Mouse (Mus musculus) intestine, embryonic 15.5 days (tissue): ENCODE data around the gene Pitpnm1. TPM values are rescaled to one million over a fixed set of nuclear protein-coding genes. Genes with fewer than 3 reads are reported as not detected.
"Not testable (repeated sequence)": the region's sequence is repeated elsewhere in the genome, so short reads cannot be mapped to it uniquely, and the experiment has no call there.

Experiments used
- ATAC-seq: fragments of 200-750 bp; cut with Nextera tagmentation; 2 replicates; pipeline ENCODE4 v1.8.0; 2017; ENCODE audit warnings: moderate TSS enrichment, moderate library complexity
- H3K27ac ChIP-seq: fragments of 300-500 bp; sonication (generic); 2 replicates; pipeline ENCODE4 v1.5.1; 2015; ENCODE audit warnings: mild to moderate bottlenecking, inconsistent platforms
- H3K27me3 ChIP-seq: fragments of 300-500 bp; sonication (generic); replicated peaks from 2 replicates; pipeline ENCODE4 v1.6.1; 2015; ENCODE audit warnings: inconsistent platforms
- H3K36me3 ChIP-seq: fragments of 300-500 bp; sonication (generic); 2 replicates; pipeline ENCODE4 v1.6.1; 2015; ENCODE audit warnings: inconsistent platforms
- H3K4me1 ChIP-seq: fragments of 300-500 bp; sonication (generic); replicated peaks from 2 replicates; pipeline ENCODE4 v1.6.1; 2015; ENCODE audit warnings: inconsistent platforms
- H3K4me2 ChIP-seq: fragments of 300-500 bp; sonication (generic); replicated peaks from 2 replicates; pipeline ENCODE4 v1.6.1; 2015; ENCODE audit warnings: mild to moderate bottlenecking, inconsistent platforms
- H3K4me3 ChIP-seq: fragments of 300-500 bp; sonication (generic); replicated peaks from 2 replicates; pipeline ENCODE4 v1.5.1; 2015; ENCODE audit warnings: inconsistent platforms
- H3K9ac ChIP-seq: fragments of 300-500 bp; sonication (generic); 2 replicates; pipeline ENCODE4 v1.6.1; 2015; ENCODE audit warnings: inconsistent platforms
- H3K9me3 ChIP-seq: fragments of 300-500 bp; sonication (generic); 2 replicates; pipeline ENCODE4 v1.6.1; 2016; ENCODE audit warnings: inconsistent platforms
- WGBS: fragments of 180-500 bp; shearing (Covaris S2); methylation state at CpG from one replicate; pipeline ENCODE4 v1.1.7; 2015; 5-methylcytosine and 5-hydroxymethylcytosine counted together
- polyA plus RNA-seq: library from polyadenylated mRNA; unstranded; fragments of >200 nt; fragmentation: Nextera tagmentation; extraction: Ambion mirVana; gene quantifications from 2 replicates; pipeline ENCODE4 v1.2.1, GENCODE M21; 2015

Gene Pitpnm1
- polyA plus RNA-seq, 1 experiment from 2014 or later = 13.8 TPM

DNA sequence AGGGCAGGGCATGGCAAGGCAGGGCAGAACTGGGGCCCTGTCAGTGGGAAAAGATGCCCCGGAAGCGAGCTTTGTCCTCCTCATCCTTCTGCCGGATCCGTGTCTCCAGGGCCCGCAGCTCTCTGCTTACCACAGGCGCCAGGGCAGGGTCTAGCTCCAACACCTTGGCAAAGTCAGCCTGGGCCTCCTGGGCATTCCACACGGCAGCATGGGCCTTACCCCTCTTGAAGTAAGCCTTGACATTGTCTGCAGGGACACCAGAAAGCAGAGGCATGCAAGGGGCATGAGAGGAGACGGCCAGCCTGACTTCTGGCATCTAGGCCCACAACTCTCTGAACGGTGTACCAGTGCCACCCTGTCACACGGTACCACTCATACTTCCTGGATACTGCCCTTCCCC lies 14.8 kb downstream of the Pitpnm1 start:
- Histone ChIP-seq H3K4me3 (no peak overlapping the region), H3K9ac (no peak overlapping the region), H3K4me2 (peak overlapping the region; percentile 30; the same call in 1 of the 2 replicates), H3K36me3 (peaks cover 22% of the 10 kb centered on the region; the same call in 1 of the 2 replicates), H3K9me3 (no peaks in the 10 kb centered on the region), H3K4me1 (peaks cover 23% of the 10 kb centered on the region), H3K27me3 (no peaks in the 10 kb centered on the region), H3K27ac (peak overlapping the region; percentile 76; the same call in 1 of the 2 replicates)
- 78% methylated on average over 10 of the region's 10 CpGs for WGBS
- no peak for ATAC-seq

DNA sequence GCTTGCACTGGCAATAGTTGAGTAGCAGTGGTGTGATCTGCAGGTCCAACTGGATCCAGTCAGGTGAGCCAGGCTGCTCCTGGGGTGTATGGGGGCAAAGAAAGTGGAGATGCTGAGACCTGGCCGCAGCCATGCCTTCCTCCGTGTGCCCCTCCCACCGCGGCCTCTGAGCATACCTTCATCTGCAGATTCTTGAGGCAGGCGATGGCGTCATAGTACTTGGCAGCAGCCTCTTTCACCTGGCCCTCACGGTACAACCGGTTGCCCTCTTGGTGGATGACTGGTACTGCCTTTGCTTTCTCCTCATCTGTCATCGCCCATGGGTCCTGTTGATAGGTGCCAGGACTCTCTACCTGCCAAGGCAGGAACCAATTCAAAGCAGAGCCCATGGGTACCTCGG lies 15.3 kb downstream of the Pitpnm1 start:
- Histone ChIP-seq H3K4me3 (no peak overlapping the region), H3K27me3 (no peaks in the 10 kb centered on the region), H3K9ac (no peak overlapping the region), H3K4me1 (peaks cover 24% of the 10 kb centered on the region), H3K4me2 (no peak overlapping the region), H3K27ac (no peak overlapping the region), H3K36me3 (peaks cover 22% of the 10 kb centered on the region; the same call in 1 of the 2 replicates), H3K9me3 (no peaks in the 10 kb centered on the region)
- WGBS = 96% methylated on average over 10 of the region's 10 CpGs
- ATAC-seq = no peak

DNA sequence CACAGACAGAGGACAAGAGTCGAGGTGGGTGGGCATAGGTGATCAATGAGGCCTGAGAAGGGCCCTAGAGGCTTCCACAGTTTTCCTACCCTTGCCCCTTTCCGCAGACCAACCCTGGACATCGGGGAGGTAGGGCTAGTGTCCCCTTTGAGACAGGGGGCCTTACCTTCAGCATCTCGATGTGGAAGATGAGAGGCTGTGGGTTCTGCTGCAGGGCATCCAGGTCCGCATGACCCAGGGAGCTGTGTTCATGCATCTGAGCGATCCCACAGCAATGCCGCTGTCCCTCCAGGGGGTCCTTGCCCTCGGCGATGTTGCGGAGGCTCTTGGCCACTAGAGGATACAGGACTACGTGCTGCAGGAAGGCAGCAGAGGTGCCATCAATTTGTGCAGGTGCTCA lies 16.0 kb downstream of the Pitpnm1 start:
- H3K27ac ChIP-seq = no peak overlapping the region
- peaks cover 31% of the 10 kb centered on the region for H3K4me1 ChIP-seq

DNA sequence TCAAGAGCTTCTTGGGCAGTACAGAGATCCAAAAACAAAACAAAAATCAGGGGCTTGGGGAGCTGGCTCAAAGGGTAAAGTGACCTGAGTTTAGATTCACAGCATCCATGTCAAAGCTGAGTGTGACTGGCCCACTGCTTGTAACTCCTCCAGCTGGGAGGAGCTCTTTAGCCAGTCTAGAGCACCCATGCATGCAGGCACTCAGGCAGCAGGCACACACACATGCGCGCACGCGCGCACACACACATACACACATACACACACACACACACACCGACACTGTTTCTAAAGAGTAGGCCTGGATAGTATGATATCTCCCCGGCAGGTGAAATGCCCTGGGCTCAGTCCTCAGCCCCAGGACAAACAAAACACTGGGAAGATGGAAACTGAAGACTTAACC lies 17.2 kb downstream of the Pitpnm1 start:
- no peak overlapping the region for H3K4me3 ChIP-seq
- H3K9ac ChIP-seq = no peak overlapping the region
- no peak overlapping the region for H3K4me2 ChIP-seq
- H3K27ac ChIP-seq = no peak overlapping the region
- no peaks in the 10 kb centered on the region for H3K9me3 ChIP-seq
- peaks cover 22% of the 10 kb centered on the region; the same call in 1 of the 2 replicates for H3K36me3 ChIP-seq
- no peak for ATAC-seq
- peaks cover 36% of the 10 kb centered on the region for H3K4me1 ChIP-seq
- 95% methylated on average over 7 of the region's 7 CpGs for WGBS
- H3K27me3 ChIP-seq = no peaks in the 10 kb centered on the region

More for the DNA sequence above, 16.0 kb downstream of the Pitpnm1 start:
- H3K9me3 ChIP-seq = no peaks in the 10 kb centered on the region
- H3K9ac ChIP-seq = no peak overlapping the region
- H3K27me3 ChIP-seq = no peaks in the 10 kb centered on the region
- no peak overlapping the region for H3K4me2 ChIP-seq
- peaks cover 22% of the 10 kb centered on the region; the same call in 1 of the 2 replicates for H3K36me3 ChIP-seq
- no peak overlapping the region for H3K4me3 ChIP-seq
- no peak for ATAC-seq
- WGBS = 91% methylated on average over 11 of the region's 11 CpGs

DNA sequence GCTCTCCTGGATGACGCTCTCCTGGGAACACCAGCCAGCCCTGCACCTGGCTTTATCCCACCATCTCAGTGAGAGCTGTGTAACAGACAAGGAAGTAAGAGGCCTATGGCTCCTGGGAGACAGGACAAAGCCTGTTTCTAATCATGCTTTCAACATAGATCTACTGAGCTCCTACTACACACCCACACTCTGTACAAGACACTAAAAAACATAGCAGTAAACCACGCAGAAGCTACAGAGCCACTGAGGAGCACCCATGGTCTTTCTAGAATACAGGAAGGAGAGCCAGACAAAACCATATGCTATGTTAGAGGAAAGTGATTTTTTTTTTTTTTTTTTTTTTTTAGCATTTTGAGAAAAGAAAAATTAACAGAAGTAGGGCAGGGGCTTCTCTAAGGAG lies 18.6 kb downstream of the Pitpnm1 start:
- Histone ChIP-seq H3K9me3 (no peaks in the 10 kb centered on the region), H3K4me3 (no peak overlapping the region), H3K4me2 (no peak overlapping the region), H3K4me1 (peaks cover 26% of the 10 kb centered on the region), H3K36me3 (peaks cover 22% of the 10 kb centered on the region; the same call in 1 of the 2 replicates), H3K9ac (no peak overlapping the region), H3K27ac (no peak overlapping the region), H3K27me3 (no peaks in the 10 kb centered on the region)
- WGBS = 89% methylated on average over 2 of the region's 2 CpGs
- ATAC-seq = no peak

DNA sequence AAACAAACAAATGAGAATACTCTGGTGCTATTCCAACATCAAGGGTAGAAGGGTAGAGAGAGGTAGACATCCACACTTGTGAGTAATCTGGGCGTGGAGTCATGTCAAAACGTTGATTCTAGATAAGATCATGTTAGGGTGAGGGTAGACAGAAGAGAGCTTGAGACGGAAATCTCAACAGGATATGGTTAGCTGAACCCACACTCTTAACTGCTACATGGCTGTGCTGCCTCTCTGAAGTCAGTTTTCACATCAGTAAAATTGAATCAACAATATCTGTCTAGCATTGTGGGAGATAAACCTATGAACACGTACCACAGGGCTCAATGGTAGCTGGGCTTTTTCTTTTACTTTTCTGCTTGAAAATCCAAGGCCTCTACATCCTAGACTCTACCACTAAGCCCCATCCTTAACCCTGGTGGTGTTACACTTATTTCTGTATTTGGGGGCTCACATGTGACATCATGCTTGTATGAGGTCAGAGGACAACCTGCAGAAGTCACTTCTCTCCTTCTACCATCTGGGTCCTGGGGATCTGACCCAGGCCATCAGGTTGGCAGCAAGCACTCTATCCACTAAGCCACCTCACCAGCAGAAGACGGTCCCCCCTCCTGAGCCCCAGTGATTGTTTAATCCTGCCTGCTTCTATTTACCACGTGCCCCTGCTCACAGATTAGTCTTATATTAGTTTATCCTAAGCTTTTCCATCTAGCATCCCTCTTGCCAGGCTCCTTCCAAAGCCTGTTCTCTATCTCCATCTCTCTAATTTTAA lies 20.1 kb downstream of the Pitpnm1 start:
- no peak overlapping the region for H3K27ac ChIP-seq
- H3K4me2 ChIP-seq = peak overlapping the region; percentile 60
- peaks cover 16% of the 10 kb centered on the region; the same call in 1 of the 2 replicates for H3K36me3 ChIP-seq
- no peak overlapping the region for H3K9ac ChIP-seq
- ATAC-seq = no peak
- WGBS = 77% methylated on average over 6 of the region's 6 CpGs
- no peak overlapping the region for H3K4me3 ChIP-seq
- H3K4me1 ChIP-seq = peaks cover 16% of the 10 kb centered on the region
- H3K27me3 ChIP-seq = no peaks in the 10 kb centered on the region
- no peaks in the 10 kb centered on the region for H3K9me3 ChIP-seq

DNA sequence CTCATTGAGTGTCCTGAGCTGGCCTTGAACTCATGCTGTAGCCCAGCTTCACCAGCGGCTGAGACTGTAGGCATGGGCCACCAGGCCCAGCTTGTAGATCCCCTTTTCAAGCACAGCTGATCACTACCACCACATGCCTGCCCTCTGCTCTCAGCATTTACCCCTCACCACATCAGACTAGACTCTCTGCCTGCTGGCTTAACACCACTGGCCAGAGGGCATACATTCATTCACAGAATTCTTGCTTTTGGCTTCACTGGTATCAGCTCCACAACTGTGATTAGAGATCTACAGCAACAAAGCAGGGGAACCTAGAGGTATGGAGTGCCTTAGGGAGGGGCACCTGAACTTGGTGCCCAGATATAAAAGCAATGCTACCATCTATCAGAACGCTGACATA lies 20.7 kb downstream of the Pitpnm1 start:
- WGBS = 96% methylated on average over 2 of the region's 2 CpGs

DNA sequence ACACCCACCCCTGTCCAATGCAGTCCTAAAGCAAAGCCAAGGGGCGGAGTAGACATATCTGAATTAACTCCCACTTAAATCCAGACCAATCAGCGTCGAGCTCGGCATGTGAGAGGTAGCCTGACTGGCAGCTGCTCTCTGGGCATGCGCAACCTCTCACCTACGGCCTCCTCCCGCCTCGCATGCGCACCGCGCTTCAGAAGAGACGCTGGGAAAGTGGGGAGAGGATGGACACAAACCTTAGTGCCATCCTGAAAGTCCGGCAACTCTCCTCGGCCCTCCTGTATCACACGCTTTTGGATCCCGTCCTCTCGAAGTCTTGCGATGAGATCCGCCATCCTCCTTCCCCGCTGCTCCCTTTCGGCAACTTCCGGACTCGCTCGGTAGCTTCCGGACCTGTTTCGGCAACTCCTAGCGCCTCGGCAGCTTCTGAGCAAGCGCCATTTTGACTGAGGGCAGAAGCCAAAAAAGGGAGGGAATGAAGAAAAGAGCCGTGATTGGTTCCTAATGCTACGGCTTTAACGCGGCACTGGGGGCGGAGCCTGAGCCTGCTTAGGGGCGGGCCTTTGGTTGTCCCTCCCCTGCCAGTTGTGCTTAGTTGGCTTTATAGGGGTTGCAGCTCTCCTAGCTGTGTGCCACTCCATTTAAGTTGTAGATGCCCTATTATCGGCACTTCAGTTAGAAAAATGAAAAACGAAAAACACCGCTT lies 21.5 kb downstream of the Pitpnm1 start:
- WGBS = 3% methylated on average over 38 of the region's 38 CpGs
- peak; percentile 79 for ATAC-seq
- peak overlapping the region; percentile 60 for H3K4me2 ChIP-seq
- peak overlapping the region; percentile 50 for H3K4me3 ChIP-seq
- no peaks in the 10 kb centered on the region for H3K27me3 ChIP-seq
- H3K27ac ChIP-seq = peak overlapping the region; percentile 70
- H3K9ac ChIP-seq = peak overlapping the region; percentile 55
- H3K9me3 ChIP-seq = no peaks in the 10 kb centered on the region
- H3K4me1 ChIP-seq = peaks cover 13% of the 10 kb centered on the region
- peaks cover 6% of the 10 kb centered on the region; the same call in 1 of the 2 replicates for H3K36me3 ChIP-seq

More for the DNA sequence above, 20.7 kb downstream of the Pitpnm1 start:
- Histone ChIP-seq H3K4me3 (no peak overlapping the region; the same call in 1 of the 2 replicates), H3K27ac (no peak overlapping the region), H3K4me2 (peak overlapping the region; percentile 60), H3K27me3 (no peaks in the 10 kb centered on the region), H3K36me3 (peaks cover 11% of the 10 kb centered on the region; the same call in 1 of the 2 replicates), H3K4me1 (peaks cover 13% of the 10 kb centered on the region), H3K9ac (no peak overlapping the region), H3K9me3 (no peaks in the 10 kb centered on the region)
- ATAC-seq = no peak

DNA sequence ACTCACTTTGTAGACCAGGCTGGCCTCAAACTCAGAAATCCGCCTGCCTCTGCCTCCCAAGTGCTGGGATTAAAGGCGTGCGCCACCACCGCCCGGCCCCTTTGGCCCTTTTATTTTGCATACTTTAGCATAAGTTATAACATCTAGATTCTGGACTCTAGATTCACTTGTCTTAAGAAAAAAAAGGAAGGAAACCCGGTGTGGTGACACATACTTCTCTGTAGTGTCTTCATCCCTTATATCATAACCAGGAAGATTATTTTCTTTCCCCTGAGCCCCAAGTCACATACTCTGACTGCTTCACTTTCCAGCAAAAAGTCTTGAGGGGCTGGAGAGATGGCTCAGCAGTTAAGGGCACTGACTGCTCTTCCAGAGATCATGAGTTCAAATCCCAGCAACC lies 22.1 kb downstream of the Pitpnm1 start:
- not testable (repeated sequence) for H3K9ac ChIP-seq, ATAC-seq, H3K27me3 ChIP-seq, H3K9me3 ChIP-seq, H3K27ac ChIP-seq, H3K36me3 ChIP-seq
- Histone ChIP-seq H3K4me3 (0 out of 2 replicates have a peak overlapping the region, but pooled peaks have one; percentile 50), H3K4me1 (peaks cover 18% of the 10 kb centered on the region), H3K4me2 (peak overlapping the region; percentile 60; the same call in 1 of the 2 replicates)
- WGBS = 53% methylated on average over 6 of the region's 6 CpGs

DNA sequence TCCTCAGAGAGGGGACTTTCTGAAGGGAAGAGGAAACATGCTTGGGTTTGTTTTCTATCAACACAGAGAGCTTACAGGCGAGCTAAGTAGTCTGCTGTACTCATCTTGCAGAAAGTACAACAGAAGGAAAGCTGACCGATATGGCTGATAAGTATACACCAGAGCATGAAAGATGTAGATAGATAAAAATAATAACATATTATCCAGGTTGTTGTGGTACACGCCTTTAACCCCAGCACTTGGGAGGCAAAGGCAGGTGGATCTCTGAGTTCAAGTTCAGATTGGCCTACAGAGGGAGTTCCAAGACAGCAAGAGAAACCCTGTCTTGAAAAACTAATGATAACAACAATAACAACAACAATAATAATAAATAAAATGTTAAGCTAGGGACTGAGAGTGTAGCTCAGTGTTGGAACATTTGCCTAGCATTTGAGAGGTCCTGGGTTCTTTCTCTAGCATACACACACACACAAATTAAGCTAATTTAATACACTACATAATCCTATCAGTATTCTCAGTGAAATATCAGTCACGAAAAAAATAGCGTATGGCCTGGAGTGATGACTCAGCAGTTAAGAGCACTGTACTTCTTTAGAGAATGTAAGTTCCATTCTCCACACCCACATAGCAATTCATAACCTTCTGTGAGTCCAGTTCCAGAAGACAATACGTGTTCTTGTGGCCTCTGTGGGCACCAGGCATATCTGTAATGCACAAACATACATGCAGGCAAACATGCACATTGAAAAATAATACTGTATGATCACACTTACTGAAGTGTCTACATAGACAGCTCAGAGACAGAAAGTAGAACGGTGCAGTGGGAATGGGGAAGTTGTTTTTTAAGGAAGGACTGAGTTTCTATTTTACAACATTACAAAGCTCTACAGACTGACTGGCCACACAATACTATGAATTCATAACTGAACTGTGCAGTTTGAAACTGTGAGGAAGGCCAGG lies 22.9 kb downstream of the Pitpnm1 start:
- 81% methylated on average over 7 of the region's 7 CpGs for whole genome bisulfite sequencing
- ATAC-seq = no peak
- Histone ChIP-seq H3K27ac (no peak overlapping the region), H3K9ac (no peak overlapping the region), H3K4me1 (peaks cover 21% of the 10 kb centered on the region), H3K4me3 (no peak overlapping the region), H3K9me3 (no peaks in the 10 kb centered on the region), H3K27me3 (no peaks in the 10 kb centered on the region), H3K4me2 (no peak overlapping the region), H3K36me3 (peaks cover 3% of the 10 kb centered on the region; the same call in 1 of the 2 replicates)

DNA sequence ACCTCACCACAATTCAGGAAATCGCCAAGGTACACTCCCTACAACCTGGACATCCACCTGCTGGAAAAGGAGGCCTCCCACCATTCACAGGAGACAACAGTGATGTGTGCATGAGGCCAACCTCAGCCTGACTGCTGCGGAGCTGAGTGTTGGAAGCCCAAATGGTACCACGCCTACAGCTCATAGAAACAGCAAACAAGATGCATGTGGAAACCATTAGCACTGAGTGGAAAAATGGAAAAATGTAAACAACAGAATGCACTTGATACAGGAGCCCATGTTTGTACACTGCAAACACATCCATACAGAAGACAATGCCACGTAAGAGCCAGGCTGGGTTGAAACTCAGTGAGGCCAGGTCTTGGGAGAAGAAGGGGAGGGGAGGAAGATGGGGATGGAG lies 24.6 kb downstream of the Pitpnm1 start:
- H3K4me3 ChIP-seq = no peak overlapping the region
- 70% methylated on average over 4 of the region's 4 CpGs for whole genome bisulfite sequencing
- no peak overlapping the region for H3K4me2 ChIP-seq
- no peak overlapping the region for H3K27ac ChIP-seq
- no peak overlapping the region for H3K9ac ChIP-seq
- no peaks in the 10 kb centered on the region for H3K9me3 ChIP-seq
- peaks cover 21% of the 10 kb centered on the region for H3K4me1 ChIP-seq
- no peak for ATAC-seq
- no peaks in the 10 kb centered on the region for H3K27me3 ChIP-seq
- H3K36me3 ChIP-seq = peaks cover 3% of the 10 kb centered on the region; the same call in 1 of the 2 replicates
